Mouse (Mus musculus) liver, adult 2 months (tissue): ENCODE measurements around the gene Arntl.

Experiments
- CTCF ChIP-seq: fragments of 200-500 bp; IDR thresholded peaks from 2 replicates; pipeline ENCODE4 v1.5.1; 2011; ENCODE audit warnings: low read depth, low read length, control low read depth
- POLR2A ChIP-seq: fragments of 200-500 bp; IDR thresholded peaks from 2 replicates; pipeline ENCODE4 v1.6.1; 2011; ENCODE audit warnings: low read length, control low read depth; ENCODE audit not compliant: insufficient read depth; ENCODE audit errors: extremely low read depth

GRCm38 (mm10) chr7:113269921-113270320 is 62.7 kb downstream of the Arntl start:
- TF ChIP-seq POLR2A (no peak), CTCF (no peak)
